Mouse (Mus musculus) retina, postnatal 7 days (tissue): ENCODE results near the gene Polr3g.
"Not testable (repeated sequence)": the region's sequence is repeated elsewhere in the genome, so short reads cannot be mapped to it uniquely, and the experiment has no call there.

Experiments
- DNase-seq: peaks from one replicate; pipeline ENCODE4 v3.0.0-alpha.2; 2012; ENCODE audit warnings: low read depth, low spot score

Polr3g gene

DNA sequence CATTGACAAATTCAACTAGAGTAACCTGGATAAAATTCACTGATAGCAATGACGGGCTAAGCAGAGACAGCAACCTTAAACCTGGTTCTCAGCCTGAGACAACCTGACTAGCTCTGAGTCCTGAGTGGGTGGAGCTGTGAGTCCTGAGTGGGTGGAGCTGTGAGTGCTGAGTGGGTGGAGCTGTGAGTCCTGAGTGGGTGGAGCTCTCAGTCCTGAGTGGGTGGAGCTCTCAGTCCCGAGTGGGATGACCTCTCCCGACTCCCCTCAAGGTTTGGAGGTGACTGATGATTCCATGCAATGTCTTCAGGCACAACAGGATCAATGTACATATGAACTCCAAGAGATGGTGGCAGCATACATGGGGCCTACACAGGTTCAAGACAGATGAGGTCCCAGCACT, 21.2 kb downstream of the Polr3g start:
- no peak for DNase-seq

DNA sequence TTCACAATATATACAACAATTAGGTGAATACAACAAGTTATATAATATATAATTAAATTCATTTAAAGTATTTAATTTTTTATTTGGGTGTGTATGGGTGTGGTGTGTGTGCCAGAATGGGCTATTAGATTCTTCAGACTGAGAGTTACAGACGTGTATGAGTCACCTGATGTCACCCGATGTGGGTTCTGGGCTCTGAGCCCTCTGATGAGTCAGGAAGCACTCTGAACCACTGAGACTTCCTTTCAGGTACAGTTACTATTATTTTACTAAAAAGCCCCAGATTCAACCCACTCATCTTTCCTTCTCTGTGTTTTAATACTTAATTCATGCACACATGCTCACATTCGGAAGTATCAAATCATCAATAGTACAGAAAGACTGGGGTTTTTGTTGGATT, 25.9 kb downstream of the Polr3g start:
- no peak for DNase-seq

DNA sequence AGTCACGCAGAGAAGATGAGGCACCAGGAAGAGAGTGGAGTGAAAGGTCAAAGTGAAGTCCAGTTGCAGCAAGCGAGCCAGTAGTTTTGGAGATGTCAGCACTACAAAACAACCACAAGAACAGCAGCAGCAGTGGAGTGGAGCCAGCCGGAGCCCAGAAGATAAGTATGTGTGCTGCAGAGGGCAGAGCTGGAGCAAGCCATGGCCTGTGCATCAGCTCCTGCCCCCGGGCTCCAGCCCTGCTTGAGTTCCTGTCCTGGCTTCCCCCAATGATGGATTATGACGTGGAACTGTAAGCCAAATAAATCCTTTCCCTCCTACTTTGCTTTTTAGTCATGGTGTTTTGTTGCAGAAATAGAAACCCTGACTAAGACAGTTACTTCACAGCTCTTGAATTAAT, 26.6 kb downstream of the Polr3g start:
- no peak for DNase-seq

DNA sequence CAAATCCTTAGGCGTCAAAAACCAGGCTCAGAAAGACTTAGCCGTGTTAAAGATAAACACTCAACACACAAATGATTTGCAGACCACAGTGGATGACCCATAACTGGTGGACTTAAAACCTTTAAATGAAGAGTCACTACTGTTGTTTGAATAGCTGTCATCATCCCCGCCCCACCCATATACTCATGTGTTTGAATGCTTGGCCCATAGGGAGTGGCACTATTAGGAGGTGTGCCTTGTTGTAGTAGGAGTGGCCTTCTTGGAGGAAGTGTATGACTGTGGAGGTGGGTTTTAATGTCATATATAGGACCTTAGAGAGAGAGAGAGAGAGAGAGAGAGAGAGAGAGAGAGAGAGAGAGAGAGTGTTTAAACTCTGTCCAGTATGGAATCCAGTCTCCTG, 27.7 kb downstream of the Polr3g start:
- no peak for DNase-seq

DNA sequence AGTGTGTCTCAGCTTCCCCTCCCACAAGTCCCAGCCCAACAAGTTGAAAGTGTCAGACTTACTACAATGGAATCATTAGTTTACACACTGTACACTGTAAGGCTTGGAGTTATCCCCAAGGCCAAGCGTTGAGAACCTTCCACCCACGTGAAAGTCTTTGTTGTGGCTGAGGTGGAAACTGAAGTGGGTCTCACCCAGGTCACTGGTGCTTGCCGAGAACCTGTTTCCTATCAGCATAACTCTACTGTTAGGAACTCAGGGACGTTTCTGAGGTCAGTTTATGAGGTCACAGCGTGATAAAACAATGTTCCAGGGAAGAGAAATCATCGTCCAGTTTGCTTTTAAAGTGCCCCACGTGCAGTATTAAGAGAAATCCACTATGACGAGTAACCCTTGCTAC, 35.5 kb downstream of the Polr3g start:
- no peak for DNase-seq

DNA sequence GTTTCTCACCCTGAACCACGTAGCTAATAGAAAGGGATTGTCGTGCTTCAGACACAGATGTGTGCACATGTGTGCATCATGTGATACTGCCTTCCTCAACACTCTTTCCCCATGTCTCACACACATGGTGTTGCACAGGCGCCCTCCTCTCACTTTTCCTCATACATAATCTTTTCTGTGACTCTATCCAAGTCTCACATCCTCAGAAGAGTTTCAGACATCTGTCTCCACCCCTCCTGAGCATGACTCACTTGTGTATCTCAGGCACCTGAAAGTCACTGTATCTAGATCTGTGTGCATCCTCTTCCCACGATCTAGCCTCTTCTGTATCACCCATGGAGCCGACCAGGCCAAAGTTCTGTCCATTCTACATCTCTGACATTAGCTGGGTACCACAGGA, 43.1 kb downstream of the Polr3g start:
- no peak for DNase-seq

DNA sequence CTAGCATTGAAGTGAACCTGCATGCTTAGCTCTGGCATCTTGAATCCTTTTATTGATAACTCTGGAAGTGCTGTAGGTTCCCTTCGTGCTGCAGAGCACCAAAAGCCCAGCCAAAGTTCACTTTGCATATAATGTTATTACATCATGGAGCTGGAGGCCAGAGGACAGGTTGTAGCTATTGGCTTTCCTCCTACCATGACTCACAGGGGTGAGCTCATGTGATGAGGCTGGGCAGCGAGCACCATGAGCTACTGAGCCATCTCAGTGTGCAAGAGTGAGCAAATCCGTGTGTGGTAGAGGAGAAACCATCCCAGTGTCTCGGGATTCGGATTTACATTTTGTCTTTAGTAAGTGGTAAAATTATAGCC, 46.5 kb downstream of the Polr3g start:
- no peak for DNase-seq

DNA sequence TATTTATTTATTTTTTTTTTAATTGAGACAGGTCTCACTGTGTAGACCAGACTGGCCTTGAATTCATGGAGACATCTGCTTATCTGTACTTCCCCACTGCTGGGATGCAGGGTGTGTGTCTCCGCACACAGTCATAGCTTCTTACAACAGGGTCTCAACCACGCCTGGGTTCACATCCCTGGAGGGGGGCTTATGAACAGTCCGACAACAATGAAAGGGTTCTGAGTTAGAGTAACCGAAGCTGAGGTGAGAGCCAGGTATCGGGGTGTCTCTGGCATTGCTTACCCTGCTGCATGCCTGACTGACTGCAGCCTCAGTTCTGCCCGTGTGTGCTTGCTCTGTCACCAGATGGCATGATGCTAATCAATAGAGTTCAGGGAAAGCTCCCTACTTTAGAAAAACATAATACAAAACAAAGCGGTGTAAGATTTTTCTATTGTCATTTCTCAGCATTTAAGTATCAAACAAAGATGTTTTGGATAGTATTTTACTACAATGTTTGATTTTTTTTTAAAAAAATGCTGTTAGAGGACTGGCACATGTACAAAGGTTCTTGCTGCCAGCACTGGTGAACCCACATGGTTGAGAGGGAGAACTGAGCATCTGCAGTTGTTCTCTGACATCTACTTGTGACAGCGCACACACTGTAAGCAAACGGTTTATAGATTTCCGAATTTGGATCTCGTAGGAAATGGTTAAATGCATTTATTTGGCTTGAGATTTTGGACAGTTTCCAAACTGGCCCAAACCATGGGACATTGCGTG, 47.1 kb downstream of the Polr3g start:
- DNase-seq, result no peak

DNA sequence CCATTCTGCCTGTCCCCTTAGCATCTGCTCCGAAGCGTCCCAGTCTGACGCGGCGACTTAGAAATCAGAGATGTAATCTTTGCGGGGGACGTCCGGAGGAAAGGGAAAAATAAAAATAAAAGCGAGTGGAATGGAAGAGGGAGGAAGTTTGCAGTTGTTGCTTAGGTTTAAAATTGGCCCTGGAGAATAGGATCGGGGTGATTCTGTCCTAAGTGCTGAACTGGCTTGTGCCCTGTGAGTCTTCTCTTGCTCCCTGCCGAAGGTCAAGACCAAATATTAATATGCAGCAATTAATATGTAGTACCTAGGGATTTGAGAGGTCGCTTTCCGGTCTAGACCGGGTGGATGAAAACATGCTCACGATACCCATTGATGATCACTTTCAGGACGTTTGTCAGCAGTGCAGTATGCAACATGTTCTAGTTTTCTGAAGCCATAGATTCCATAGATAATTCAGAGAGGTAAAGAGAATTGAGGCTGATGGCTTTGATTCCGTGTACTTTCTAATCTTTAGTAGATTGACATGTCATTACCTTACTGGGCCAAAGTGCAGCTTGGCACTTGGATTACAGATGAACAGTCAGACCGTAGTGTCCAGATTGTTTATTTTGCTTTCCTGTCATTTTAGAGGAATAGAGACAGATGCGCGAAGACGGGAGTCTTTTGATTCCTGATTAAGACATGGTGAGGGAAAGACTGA, 52.6 kb downstream of the Polr3g start:
- no peak for DNase-seq

DNA sequence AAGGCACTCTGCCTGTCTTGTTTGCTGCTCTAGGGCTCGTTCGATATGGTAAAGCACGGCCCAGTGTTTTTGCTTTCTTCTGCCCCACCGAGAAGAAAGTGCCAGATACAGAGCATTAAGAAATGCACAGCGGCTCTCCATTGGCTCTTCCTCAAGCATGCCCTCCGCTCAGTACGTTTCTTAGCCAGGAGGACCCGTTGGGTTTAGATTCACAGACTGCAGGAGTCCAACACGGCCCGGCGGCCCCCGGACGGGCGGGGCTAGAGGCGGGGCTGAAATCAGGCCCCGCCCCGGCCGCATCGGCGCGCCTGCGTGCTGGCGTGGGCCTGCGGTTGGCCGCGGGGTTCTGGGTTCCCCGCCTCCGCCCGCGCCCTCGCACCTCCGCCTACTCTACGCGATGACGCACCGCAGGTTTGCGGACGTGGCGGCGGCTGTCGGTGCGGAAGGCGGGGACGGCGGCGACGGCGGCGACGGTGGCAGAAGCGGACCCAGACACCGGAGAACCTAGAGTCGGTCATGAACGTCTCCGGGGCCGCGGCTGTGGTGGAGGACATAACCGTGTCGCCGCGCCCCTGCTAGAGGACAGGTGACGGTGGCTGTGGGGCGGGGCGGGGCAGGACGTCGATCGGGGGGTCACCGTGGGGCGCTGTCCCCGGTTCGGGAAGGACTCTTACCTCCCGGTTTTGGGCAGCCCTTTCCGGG, 53.3 kb downstream of the Polr3g start, which contains the start of gene Lysmd3:
TSS of gene Lysmd3 (plus strand) at position 313 of the 702 bp plus-strand sequence.
- DNase-seq, result peak; percentile 91

DNA sequence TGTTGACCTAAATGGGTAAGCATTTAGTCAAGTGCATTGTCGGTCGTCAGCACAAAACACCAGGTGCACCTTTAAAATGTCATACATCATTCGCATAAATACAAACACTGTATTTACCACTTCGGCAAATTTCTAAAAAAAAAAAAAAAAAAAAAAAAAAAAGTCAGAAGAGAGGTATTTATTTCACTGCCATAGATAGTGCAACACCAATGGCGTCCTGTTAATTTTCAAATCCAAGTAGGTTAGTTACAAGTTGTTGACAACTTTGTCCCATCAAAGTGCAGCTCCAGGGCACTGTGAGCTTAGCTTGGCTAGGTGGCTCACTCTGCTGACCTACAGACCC, 53.8 kb downstream of the Polr3g start:
- no peak for DNase-seq

DNA sequence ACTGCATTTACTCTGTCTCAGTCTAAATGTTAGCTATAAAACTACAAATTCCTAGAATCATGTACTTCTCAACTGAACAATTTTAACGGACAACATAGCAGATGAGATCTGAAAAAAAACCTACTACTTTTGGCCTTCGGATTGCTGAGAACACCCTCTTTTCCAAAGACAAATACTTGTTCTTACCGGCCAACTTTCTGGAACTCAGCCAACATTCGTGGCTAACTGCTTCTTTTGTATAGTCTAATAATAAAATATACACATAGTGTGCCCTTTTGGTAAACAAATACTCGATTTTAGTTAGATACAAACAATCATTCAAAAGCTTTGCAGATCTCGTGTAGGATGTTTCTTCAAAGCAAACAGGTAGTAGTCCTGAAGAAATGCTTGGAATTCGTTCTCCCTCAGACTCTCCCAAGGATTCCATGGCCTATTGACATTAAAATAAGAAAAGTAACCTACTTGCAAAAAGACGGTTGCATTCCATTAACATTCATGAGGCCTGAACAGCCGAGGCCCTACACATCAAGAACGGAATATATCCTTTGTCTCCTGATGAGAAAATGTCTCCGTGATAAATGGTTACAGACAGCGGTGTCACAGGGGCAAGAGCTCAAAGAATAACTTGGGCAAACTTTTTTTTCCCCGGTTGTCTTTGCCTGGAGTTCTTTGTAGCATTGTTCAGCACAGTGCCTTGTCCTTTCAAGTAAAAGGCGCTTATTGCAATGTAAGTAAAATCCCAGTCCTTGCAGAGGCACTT, 54.5 kb downstream of the Polr3g start:
- no peak for DNase-seq

DNA sequence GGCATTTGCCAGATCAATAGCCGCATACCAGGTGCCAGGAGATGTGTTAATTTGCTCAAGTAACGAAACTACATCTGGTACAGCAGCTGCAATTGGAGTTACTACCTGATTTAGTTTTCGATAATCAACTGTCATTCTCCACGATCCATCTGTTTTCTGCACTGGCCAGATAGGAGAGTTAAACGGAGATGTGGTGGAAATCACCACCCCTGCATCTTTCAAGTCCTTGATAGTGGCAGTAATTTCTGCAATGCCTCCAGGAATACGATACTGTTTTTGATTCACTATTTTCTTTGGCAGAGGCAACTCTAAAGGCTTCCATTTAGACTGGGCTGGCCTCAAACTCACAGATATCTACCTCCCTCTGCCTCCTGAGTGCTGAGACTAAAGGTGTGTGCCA, 60.4 kb downstream of the Polr3g start:
- DNase-seq, result not testable (repeated sequence)

DNA sequence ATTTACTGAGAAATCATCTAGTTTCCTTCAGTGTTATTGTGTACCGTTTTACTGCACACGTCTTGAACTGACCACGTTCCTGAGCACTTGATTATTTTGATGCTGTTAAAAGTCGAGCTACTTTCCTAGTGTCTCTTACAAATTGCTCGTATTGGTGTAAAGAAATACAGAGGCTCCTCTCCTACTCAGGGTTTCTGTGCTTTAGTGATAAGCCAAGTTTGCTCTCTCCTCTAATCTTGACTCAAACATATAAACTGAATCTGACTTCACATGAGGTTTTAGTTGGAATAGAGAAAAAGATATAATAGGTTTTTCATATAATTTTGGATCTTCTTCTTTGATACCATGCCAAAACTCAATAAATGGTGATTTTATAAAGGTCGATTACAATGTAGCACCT, 64.5 kb downstream of the Polr3g start:
- DNase-seq, result no peak

DNA sequence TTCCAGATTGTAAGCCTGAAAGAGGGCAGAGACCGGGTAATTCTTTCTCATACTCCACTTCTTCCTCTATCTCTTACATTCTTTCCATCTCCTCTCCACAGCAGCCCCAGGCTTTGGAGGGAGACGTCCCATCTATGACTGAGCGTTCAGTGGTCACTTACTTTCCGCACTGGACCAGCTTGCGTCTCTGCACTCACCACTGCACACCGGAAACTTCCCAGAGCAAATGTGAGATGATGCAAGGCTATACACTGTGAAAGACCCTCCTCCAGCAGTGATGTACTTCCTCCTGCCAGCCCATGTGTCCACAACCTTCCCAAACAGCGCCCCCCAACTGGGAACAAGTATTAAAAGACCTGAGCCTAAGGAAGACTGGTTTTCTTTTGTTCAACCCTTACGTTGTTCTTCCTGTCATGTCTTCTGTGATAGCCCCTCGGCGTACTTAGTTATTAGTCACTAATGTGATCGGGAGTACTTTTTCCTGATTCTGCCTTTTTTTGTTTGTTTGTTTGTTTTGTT, 66.7 kb downstream of the Polr3g start:
- DNase-seq, result no peak

DNA sequence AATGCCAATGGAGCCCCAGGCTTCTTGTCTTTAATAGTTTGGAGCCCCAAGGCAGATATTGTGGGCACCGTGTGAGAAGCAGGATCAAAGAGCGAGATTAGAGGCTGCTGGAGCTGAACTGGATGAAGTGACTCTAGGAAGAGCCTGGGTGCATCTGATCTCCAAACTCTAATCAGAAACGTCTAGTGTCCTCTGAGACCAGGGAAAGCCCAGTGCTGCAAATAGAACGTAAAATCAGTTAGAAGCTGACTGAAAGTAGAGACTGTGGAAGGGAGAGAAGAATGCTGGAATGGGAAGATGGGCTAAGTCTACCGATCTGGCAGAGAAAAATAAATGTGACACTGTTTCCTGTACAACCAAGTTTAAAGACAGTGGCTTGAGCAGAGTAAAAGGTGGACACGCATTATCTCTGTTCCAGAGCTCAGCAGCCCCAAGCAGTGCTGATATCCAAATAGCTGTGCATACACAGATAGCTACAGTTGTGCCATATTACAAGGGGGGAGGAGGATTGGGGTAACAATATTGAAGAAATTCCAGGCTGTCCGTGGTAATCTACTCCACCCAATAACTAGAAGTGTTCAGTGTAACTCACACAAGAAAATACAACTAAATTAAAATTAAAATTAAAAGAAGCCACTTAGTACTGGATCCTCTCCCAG, 68.2 kb downstream of the Polr3g start:
- DNase-seq, result no peak

DNA sequence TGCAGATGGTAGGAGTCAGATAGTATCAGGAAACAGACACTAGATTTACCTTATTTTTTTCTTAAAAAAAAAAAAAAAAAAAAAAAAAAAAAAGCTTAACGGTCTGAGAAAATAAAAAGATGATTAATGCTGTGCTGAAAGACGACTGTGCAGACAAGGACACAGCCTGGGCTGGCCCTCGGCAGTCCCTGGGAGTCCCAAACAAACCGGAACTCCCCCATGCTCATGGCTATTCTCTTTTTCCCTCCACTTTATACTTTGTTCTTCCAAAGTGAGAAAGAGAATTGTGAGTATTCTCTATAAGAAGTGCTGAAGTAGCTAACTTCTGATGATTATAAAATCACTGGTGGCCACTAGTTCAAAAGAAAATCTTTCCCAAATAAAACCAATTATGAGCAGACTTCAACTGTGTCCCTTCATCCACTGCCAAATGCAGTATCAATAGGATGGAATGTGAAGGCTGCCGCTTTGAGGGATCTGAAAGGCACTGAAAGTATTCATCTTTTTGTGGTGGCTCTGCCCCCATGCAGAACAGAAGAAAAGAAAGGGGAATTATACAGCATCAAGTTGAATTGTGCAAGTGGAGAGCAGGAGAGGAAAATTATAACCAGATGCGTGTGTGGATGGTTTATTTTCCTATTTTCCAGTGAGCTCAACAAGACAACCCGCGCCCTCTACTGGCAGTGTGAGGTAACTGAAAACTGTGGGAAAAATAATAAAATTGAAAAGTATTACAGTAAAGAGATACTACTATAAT, 69.3 kb downstream of the Polr3g start:
- DNase-seq, result peak; percentile 52

DNA sequence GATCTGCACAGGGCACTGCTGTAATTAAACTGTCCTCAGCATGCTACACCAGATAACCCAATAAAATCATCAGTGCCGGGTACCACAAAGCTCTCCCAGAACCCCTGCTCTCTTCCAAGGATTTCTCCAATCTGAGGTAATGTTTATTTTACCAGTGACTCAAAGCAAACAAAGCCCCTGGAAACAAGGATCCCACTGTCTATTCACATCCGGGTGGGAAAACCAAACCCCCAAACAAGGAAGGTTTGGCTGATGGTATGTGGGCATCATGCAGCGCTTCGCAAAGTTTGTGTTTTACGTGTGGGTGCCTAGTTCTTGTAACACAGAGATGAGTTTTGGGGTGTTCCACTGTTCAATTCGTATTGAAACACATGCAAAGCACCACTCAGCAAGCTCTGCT, 69.9 kb downstream of the Polr3g start:
- no peak for DNase-seq

DNA sequence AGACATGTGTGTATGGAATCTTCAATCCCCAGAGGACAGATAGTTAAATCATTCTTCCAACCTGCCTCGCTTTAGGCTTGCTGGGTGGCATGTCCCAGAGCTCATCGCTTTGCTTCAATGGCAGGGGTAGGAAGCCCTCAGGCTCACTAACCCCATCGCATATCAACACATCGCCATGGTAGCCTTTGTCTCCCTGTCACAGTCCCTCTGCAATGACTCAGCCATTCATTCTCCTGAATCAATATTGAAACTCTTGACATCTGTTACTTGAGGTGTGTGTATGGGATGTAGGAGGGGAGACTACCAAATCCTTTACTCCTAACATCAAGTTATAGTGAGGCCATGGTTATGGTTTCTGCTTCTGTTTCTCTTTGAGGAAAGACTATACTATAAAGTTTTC, 71.2 kb downstream of the Polr3g start:
- DNase-seq, result no peak

DNA sequence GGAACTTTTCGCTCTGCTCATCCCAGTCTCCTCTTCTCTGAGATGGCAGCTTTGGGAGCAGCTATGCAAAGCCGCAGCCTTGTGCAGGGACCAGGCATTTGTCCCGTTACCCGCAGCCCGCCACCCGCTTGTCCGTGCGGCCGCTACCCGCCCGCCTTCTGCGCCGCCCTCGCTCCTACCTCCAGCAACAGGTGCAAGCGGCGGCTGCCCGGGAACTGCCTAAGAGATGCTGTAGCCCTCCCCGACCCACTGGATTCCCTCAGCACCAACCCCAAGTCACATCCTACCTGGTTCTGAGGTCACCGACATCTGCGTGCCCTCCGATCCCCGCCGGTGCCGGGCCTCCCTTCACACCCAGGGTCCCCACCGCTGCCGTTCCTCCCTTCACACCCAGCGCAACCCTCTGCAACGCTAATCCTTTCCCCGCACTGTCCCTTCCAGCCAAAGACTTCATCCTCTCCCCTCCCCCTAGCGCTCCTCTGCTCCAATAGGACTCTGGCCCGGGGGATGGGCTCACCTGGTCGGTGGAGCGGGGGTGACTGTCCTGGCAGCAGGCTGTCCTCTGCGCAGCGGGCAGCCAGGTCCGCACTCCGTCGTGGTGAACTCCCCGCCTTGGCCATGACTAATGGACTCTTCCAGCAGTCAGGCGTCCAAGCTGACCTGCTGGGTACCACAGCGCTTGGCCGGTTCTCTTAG, 77.9 kb downstream of the Polr3g start, which contains the start of gene Adgrv1:
TSS of gene Adgrv1 (minus strand) at position 435 of the 696 bp plus-strand sequence.
- peak; percentile 95 for DNase-seq
